Mouse (Mus musculus) spleen, postnatal 4 days (tissue): Measurements from ENCODE around the gene Kcnip3.

Experiments used
- DNase-seq, 2 experiments: peaks; one replicate each; pipeline ENCODE4 v3.0.0; 2022; ENCODE audit warnings: low spot score in 2 of 2

Gene Kcnip3

GRCm38 (mm10) chr2:127518273-127518672 is 3.6 kb downstream of the Kcnip3 start:
- DNase-seq, result no peak

- no peak for DNase-seq
These were observed 4.8 kb downstream of the Kcnip3 start for GRCm38 (mm10) chr2:127517081-127517480.

GRCm38 (mm10) chr2:127514380-127515124 is 7.3 kb downstream of the Kcnip3 start:
- DNase-seq, result no peak

GRCm38 (mm10) chr2:127513244-127513643 is 8.7 kb downstream of the Kcnip3 start:
- DNase-seq, result no peak

- no peak for DNase-seq
These were observed 10.5 kb downstream of the Kcnip3 start for GRCm38 (mm10) chr2:127511426-127511825.

- no peak for DNase-seq
These were observed 13.8 kb downstream of the Kcnip3 start for GRCm38 (mm10) chr2:127507967-127508660.

GRCm38 (mm10) chr2:127507077-127507774 is 14.7 kb downstream of the Kcnip3 start:
- peak; percentile 69 to 88 for DNase-seq

GRCm38 (mm10) chr2:127506131-127506632 is 15.7 kb downstream of the Kcnip3 start:
- no peak for DNase-seq

GRCm38 (mm10) chr2:127505196-127505595 is 16.7 kb downstream of the Kcnip3 start:
- DNase-seq, result no peak

GRCm38 (mm10) chr2:127503751-127504549 is 17.9 kb downstream of the Kcnip3 start:
- DNase-seq, result no peak

GRCm38 (mm10) chr2:127501061-127501460 is 20.8 kb downstream of the Kcnip3 start:
- DNase-seq, result peak; percentile 40 to 79

- DNase-seq, result no peak
These were observed 23.1 kb downstream of the Kcnip3 start for GRCm38 (mm10) chr2:127498750-127499149.

- no peak for DNase-seq
These were observed 25.6 kb downstream of the Kcnip3 start for GRCm38 (mm10) chr2:127496321-127496720.

- peak in 1 of 2 experiments; percentile 23 for DNase-seq
These were observed 37.3 kb downstream of the Kcnip3 start for GRCm38 (mm10) chr2:127484476-127485170.

GRCm38 (mm10) chr2:127483001-127483400 is 38.9 kb downstream of the Kcnip3 start:
- DNase-seq, result no peak

- no peak for DNase-seq
These were observed 39.4 kb downstream of the Kcnip3 start for GRCm38 (mm10) chr2:127482533-127482911.

GRCm38 (mm10) chr2:127481841-127482532 is 39.9 kb downstream of the Kcnip3 start:
- no peak for DNase-seq

GRCm38 (mm10) chr2:127479763-127480162 is 42.1 kb downstream of the Kcnip3 start:
- no peak for DNase-seq

- DNase-seq, result no peak
These were observed 42.7 kb downstream of the Kcnip3 start for GRCm38 (mm10) chr2:127479210-127479609.

GRCm38 (mm10) chr2:127472279-127472678 is 49.6 kb downstream of the Kcnip3 start:
- DNase-seq, result no peak
